Mouse (Mus musculus): ENCODE results near the gene Smg7.
"Not testable (repeated sequence)": the region's sequence is repeated elsewhere in the genome, so short reads cannot be mapped to it uniquely, and the experiment has no call there.

The Smg7 gene

DNA sequence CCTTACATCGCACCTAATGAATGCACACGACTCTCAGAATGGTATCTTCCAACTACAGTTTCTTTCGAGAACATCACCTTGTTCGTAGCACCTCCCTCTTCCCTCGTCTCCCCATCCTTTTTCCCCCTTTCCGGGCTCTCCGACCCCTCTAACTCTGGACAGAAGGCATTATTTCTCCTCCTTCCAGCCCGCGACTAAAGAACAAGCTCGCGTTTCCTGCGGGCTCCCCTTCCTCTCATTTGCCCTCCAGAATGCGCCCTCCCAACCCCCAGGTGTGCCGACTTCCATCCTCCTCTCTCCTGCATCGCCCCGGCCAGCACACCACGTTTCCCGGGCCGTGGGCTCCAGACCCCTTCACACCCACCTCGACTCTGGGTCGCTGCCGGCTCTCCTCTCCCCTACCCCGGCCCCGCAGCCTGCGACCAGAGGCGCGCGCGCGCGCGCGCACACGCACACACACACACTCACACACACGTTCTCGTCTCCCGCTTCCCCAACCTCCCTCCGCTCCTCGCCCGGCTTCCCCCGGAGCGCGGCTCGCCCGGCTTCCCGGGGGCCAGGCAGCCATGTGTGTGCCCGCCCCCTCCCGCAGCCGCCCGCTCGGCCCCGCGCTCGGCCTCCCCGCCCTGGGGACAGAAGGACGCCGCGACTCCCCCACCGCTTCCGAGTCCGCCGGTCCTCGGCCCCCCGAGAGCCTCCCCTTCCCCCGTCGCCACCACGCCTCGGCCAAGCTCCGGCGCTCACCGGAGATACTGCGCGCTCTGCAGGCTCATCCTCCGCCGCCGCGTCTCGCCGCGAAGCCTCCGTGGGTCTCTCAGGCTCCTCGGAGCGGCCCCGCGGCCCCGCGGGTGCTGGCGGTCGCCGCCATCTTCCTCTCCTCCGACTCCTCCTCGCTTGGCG lies at the start of gene Smg7:
Gene Smg7 (minus strand): TSS at position 882 of the 900 bp plus-strand sequence.
- DNase-seq (ENCODE audit: low read depth, low spot score): peak; percentile 36

DNA sequence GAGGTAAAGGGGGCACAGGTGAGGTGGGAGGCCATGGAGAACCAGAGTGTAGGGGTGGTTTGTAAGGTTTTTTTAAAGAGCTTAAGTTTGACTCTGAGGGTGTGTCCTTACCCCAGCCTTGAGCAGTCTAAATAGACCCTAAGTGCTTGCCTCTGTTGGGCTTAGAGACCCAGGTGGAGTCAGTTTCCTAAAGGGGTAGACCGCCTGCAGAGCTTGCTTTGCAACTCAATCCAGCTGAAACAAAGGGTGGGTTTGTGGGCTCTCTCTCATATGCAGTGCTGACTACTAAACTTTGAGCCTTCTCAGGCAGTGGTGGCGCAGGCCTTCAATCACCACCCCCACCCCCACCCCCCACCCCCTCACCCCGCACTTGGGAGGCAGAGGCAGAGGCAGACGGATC lies 40.5 kb upstream of the Smg7 start:
- no peak for DNase-seq (ENCODE audit: low read depth, low spot score)

DNA sequence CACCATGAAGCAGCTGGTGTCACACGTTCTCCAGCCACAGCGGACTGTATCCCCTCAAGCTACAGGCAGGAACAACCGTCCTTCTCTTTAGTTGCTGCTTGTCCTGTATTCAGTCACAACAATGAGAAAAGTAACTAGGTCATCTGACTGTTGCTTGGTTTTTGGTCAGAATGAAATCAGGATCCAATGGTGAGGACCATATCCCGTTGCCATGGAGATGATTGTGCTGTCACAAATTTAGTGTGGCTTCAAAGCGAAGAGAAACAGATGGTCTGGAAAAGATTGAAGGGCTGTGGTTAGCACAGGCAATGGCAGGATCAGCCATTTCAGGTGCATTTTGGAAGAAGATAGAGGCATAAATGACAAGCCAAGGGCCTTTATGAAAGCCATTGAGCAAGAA lies 33.9 kb upstream of the Smg7 start:
- no peak for DNase-seq (ENCODE audit: low read depth, low spot score)

DNA sequence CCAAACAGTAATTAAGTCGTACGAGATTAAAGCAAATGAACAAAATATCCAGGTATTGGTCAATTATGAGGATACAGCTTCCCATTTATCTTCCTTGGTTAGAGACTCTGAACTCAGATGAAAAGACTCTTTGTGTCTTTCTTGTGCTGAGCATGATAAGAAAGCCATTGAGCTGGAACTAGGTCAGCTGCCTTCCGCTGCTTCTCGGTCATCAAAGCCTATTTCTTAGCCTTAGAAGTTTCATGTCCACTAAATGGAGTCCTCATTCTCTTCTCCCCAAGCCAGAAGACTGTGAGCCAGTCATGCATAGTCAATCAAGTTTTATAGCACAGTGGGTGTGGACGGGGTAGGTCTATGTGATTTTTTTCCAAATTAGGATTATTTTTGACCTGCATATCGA lies 33.0 kb upstream of the Smg7 start:
- no peak for DNase-seq (ENCODE audit: low read depth, low spot score)

DNA sequence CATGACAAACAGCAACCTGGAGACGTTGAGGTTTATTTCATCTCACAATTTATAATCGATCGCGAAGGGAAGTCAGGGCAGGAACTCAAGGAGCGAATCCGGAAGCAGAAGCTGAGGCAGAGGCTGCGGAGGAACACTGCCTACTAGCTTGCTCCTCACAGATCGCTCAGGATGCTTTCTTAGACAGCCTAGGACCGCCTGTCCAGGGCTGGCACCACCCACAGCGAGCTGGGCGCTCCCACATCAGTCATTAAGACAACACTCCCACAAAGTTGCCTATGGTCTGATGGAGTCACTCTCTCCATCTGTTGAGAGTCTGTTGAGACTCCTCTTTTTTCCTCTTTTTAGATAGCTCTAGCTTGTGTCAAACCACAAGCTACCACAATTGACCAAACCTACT lies 31.5 kb upstream of the Smg7 start:
- DNase-seq (ENCODE audit: low read depth, low spot score): no peak

DNA sequence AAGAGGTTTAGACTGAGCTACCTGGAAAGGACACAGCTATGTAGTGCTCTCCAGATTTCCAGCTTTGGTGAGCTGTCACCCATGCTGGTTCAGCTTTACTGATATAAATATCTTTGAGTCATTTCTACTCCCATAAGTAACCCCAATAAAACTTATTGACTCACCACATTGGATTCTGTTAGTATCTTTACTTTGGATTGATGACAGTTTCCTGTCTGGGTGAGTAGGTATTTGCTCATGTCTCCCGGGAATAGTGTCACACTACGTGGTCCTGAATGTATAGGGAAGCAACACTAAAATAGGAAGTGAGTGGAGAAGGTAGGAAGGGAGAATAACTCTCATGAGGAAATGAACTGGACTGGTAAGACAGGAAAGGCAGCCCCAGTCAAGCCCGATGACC lies 19.3 kb upstream of the Smg7 start:
- no peak for DNase-seq (ENCODE audit: low read depth, low spot score)

DNA sequence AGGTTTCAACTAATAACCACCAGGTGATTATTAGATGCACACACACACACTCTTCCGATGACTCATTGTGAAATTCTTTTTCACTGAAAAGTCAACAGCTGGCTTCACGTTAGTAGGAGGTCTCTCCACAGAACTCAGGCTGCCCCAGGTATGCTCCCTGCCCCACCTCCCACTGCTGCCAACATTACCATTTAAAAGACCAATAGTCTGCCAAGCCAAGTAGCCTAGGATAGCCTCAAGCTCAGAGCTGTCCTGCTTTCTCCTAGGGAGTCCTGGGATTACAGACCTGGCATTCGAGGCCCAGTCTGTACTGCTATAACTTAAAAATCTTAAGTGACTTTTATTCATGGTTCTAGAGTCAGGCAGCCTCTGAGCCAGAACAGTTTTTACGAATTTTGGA lies 15.2 kb upstream of the Smg7 start:
- DNase-seq (ENCODE audit: low read depth, low spot score): no peak

DNA sequence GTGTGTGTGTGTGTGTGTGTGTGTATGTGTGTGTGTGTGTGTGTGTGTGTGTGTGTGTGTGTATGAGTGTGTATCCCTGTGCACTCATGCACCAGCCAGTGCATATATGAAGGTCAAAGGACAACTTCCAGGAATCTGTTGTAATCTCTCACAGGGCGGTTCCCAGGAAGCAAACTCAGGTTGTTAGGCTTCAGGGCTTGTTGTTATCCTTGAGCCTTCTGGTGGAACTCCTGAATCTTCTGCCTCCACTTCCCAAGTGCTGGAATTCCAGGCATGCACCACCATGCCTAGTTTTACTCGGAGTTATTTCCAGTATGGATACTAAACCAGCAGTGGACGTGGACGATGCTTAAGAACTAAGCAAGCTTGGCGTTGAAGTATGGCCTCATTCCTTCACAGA lies 14.5 kb upstream of the Smg7 start:
- no peak for DNase-seq (ENCODE audit: low read depth, low spot score)

DNA sequence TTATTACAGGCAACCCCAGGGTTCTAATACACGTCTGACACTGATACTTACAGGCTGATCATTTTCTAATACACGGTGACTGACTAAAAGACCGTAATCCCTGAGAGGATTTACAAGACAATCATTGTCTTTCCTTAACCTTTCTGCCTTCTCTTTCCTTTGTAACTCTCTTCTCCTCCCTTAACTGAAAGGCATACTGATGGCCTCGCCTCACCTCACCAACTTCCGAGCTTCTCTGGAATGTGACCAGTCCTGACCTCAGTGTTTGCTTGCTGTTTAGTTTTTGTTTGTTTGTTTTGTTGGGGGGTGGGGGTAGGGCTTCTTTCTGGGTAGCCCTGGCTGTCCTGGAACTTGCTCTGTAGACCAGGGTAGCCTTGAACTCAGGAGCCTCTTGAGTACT lies 13.3 kb upstream of the Smg7 start:
- DNase-seq (ENCODE audit: low read depth, low spot score): no peak

DNA sequence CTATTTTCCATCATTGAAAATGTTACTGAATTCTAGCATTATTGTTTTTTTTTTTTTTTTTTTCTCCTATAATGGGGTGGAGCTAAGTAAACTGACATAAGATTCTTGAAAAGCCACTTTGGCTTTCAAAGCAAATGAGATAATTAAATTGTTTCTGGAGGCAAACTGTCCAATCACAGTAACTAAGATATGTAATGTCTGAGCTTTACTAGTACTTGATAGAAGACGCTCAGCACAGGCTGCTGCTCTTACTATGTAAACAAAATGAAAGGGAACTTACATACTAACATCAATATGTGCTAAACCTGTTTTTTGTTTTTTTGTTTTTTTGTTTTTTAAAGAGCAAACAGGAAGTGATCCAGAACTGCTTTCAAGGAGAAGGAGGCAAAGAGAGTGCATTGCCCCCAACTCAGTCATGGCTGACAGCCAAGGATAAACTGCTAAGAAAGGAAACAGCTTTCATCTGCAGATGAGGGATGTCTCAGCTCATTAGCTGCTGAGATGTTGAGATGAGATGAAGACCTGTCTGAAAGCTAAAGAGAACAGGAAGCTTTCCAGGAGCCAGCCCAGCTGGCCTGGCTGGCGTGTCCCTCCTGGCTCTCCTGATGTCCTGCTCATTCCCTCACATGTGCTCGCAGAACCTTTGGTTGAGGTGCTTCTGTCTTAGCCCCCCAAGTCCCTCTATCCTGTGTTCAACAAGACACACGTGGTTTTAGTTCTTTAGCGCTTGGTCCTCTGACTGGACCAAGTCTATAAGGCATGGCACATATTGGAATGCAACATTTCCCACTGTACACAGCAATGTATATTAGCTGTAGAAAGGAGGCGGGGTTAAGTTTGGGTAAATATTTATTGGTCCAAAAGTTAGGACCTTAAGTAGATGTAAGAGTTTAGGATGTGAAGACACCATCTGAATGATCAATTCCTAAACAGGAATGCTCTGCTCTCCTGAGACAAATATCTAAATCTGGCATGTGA lies 11.3 kb upstream of the Smg7 start:
- no peak for DNase-seq (ENCODE audit: low read depth, low spot score)

DNA sequence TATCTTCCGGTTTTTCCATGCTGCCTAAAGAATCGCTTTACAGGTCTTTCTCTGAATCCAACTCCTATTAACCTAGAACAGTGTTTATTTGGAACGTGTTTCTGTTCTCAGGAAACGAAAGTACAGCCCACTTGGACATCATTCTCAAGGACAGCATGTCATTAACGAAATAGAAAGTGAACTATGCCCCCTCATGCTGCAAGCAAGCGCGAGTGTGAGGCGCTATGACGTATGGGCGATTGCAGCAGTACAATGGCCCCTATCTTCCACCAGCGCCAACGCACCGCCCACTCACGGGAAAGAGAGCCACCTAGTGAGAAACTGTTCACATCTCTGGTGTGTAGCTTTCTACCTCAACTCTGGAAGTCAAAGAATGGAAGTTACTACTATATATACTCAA lies 2.0 kb upstream of the Smg7 start:
- peak; percentile 74 for DNase-seq (ENCODE audit: low read depth, low spot score)

DNA sequence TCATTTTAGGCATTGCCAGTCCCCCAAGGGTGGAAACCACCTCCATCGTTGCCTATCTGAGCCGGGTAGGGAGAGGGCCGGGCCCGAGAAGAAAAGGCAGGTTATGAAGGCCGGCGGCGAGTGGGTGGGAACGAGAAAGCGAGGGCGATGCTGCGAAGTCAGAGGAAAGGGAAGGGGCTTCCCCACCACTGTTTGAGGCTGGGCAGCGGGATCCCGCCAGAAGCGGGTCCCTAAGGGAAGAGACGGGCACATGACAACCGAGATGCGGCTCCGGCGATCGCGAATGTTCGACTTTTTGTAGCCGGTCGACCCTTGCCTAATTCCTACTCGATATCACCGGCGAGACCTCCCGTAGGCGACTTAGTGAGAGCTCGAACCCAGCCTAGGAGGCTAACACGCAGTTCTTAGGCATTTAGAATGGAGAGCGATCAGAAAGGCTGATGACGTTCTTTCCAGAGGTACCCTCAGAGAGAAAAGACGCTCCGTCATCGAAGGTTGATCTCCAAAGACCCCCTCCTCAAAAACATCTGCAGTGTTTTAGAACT lies 1.2 kb upstream of the Smg7 start:
- DNase-seq (ENCODE audit: low read depth, low spot score): no peak

DNA sequence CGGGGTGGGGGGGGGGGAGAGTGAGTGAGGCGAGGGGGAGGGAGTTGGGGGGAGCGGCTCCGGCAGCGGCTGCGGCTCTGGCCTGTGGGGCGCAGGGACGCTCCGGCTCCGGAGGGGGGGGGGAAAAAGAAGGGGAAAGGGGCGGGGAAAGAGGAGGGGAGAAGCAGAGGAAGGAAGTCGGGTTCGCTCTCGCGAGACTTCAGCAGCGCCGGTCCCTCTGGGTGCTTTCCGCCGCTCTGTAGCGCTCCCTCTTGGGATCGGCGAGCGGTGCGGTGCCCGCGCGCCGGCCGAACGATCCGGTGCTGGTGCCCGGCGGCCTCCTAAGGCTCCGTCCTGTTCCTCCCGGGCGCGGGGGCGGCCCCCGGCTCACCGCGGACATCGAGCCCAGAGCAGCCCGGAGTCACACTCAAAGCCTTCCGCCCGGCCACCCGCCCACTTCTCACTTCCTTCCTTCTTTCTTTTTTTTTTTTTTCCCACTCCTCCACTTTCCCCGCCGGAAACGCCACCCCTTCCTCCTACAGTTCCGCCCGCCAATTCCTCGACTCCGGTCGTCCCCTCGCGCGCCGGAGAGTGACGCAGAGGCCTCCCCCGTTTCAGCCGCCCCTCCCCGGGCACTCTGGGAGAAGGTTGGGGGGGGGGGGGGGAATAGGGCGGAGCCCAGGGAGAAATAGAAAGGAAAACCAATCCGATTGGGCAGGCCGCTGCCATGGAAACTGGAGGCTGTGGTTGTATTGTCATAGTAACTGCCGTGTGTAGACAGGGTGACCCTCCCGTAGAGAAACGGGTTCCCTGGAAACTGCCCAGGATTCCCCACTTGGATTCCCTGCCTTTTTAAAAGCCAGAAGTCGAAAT lies 445 bp upstream of the Smg7 start:
- DNase-seq (ENCODE audit: low read depth, low spot score): peak; percentile 94

DNA sequence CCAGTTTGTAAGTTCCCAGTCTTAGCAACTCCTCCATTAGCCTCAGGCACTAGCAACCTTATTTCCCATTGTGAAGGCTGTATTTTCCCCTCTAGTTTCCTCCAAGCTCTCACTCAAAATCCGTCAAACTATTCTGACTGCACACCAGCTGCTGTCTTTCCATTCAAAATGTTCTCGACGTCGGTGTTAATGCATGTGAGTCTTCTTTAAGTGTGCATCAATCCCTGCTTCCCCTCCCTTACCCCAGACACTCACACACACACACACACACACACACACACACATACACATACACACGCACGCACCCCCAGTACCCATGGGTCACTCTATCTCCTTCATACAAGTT lies 1.1 kb downstream of the Smg7 start:
- DNase-seq (ENCODE audit: low read depth, low spot score): no peak

DNA sequence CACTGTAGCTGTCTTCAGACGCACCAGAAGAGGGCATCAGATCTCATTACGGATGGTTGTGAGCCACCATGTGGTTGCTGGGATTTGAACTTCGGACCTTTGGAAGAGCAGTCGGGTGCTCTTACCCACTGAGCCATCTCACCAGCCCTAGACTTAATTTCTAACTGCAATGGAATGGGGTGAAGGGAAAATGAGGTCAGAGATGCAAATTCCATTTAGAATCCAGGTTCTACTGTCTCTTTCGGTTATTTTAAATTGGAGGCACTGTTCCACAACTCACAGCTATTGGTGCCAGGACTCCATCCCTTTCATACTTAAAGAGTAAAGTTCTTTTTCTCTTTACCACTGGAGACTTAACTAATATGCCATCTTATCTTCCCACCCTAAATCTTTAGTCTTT lies 14.4 kb downstream of the Smg7 start:
- DNase-seq (ENCODE audit: low read depth, low spot score): not testable (repeated sequence)

DNA sequence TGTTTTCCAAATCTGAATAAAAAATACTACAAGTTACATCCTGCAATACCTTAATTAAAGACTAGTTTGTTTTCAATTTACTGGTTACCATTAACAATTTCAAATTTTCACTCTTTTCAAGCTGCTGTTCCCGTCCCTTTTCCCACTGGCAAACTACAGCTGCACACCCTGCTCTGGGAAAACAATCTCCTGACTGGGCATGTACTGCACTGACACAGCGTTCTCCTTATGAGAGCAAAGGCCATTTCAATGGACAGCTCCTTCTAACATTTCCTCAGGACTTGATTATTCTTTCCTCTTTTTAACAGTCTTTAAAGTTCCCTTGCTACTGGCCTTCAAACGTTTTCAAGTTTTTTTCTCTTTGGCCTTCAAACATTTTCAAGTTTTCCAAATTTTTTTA lies 31.4 kb downstream of the Smg7 start:
- no peak for DNase-seq (ENCODE audit: low read depth, low spot score)

DNA sequence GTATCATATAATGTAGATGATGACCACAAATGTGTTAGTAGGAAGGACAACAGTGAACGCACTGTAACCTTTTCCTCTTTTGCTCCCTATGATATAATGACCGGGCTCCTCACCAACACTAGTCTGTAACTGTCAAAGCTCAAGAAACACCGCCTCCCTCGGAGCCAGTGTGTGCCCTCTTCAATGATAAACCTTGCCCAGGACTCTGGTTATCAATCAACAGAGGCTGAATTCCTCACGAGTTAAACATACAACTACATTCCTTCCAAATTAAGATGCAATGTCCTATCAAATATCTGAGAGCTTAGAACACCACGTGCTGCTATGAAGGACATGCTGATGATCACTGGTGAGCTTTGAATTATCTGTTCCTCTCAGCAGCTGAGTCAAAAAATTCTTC lies 32.5 kb downstream of the Smg7 start:
- no peak for DNase-seq (ENCODE audit: low read depth, low spot score)

DNA sequence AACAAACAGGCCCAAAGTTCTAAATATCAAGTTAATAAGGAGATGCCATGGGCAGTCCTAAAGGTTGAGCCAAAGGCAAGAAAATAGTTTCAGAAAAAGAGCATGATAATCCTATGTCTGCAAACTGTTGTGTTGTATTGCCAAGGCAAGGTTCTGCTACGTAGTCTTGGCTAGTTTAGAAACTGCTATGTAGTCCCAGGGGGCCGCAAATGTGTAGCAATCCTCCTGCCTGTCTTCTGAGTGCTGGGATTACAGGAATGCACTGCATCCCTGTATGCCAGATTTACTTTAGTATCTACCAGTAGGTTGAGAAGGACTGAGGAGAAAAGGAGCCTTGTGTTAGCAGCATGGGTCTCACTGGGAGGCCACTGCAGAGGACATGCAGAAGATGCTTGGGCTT lies 55.6 kb downstream of the Smg7 start:
- no peak for DNase-seq (ENCODE audit: low read depth, low spot score)

DNA sequence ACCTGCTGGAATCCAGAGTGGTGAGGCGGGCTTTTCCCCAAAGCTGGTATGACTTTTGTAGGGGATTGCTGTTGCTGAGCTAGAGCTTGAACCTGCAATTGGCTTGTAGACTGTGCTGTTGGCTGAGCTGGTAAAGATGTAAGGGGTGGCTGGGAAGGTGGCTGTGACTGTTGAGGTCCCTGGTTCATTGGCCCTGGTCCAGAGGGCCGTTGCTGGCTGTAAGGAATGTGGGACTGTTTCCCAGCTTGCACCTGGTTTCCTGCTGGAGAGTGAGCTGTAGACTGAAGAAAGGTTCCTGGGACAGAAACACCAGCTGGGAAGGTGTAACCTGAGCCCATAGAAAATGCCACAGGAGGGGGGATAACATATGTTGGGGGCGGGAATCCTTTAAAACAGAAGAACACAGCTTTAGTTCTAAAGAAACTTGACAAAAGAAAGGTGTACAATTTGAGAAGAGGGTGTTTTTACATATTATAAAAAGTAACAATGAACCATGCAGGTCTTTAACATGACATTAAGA lies 57.2 kb downstream of the Smg7 start:
- no peak for DNase-seq (ENCODE audit: low read depth, low spot score)

DNA sequence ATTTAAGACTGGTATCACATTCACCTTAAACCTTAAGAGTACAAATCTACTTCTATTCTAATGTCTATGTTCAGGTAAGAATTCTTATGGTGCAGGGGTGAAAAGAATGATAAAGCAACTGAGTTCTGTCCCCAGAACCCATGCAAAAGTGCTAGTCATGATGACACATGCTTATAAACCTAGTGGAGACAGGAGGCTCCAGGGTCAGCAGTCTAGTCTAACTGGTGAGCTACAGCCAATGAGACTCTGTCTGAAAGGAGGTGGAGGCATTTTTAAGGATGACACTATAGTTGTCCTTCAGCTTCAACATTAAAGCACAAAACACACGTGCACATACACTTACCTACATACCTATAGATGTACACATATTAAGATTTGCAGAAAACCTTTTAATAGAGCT lies 57.8 kb downstream of the Smg7 start:
- DNase-seq (ENCODE audit: low read depth, low spot score): no peak

DNA sequence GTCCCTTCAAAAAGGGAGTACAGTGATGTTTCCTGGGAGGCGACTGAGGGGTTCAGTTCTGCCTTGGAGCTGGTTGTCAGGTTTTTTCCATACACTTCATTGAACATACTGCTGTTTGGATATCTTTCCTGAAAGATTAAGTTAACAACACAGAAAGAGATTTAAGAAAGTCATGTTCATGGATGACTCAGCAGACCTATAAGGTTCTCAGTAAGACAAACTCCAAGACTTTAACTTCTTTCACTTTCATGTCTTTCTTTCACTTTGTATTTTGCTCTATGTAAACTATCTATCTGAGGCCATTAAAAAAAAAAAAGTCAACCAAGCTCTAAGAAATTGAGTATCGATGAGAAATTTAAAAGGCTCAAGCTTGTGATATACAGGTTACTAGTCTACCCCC lies 61.4 kb downstream of the Smg7 start:
- DNase-seq (ENCODE audit: low read depth, low spot score): no peak

Measured in embryo, embryonic 11.5 days (tissue).